Mouse (Mus musculus) lung, adult 2 months (tissue): ENCODE measurements around the gene Rap1gds1.

Source experiments
- CTCF ChIP-seq: fragments of 200-500 bp; IDR thresholded peaks from 2 replicates; pipeline ENCODE4 v1.5.1; 2011; ENCODE audit warnings: mild to moderate bottlenecking, low read length, control low read depth; ENCODE audit not compliant: insufficient read depth
- POLR2A ChIP-seq: fragments of 200-500 bp; IDR thresholded peaks from 2 replicates; pipeline ENCODE4 v1.6.1; 2011; ENCODE audit warnings: low read depth, mild to moderate bottlenecking, control low read depth, low read length, borderline replicate concordance; ENCODE audit errors: extremely low read depth

DNA sequence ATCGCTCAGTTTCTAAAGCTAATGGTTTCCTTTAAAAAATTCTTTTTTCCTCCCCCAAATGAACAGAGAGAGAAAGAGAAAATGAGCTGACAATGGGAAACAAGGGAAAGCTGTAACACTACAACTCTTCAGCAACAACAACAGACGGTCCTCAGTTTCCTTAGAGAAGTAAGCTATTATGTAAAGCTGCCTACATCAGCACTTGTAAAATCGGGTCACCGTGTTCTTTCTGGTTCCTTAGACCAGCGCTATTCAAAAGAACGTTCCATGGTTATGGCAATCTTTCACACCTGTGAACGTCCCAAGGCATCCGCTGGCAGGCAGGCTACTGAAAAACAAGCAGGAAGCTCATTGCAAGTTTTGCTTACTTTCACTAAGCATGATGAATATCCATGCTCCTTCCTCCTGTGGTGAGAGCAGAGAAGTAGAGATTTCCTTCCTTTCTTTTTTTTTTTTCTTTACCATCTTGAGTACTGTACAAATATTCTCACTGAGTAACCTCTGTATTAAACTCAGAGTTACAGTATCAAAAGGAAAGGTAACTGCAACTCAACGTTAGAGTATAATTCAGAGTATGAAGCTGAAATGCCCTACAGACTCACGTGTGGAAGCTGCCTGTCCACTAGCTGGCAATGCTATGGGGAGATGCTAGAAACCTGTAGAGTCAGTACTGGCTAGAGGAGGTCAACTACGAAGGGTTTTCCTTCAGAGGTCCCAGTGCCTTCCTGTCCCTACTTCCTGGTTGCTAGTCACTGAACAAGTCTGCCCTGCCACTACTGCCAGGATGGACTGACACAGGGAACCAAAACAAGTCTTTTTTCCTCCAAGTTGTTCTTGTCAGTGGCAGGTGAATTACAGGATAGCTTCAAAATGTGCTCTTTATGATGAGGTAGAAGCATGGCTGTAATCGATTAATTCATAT, 26.0 kb downstream of the Rap1gds1 start:
- no peak for TF ChIP-seq POLR2A
- TF ChIP-seq CTCF: no peak
